12 mouse cellular contexts compared by ENCODE assay signal in the genomic region with DNA sequence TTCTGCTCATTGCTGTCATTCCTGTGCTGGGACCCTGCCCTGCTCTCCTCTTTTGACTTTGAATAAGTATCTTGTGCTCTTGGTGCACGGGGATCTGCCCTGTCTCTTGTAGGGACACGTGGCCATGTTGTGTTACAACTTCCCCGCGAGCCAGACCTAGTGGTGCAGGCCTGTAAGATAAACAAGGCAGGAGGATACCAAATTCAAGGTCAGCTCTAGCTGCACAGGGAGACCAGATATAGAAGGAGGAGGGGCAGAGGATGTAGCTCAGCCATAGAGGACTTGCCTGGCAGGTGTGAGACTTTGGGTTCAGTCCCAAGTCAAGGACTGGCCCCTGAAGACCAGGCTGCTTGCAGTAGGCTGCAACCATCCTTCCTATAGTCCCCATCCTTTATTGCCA.
DNase-seq lines count a peak whose midpoint lies in the region; ATAC-seq and TF ChIP-seq lines count a peak whose summit lies in the region.
"Had no signal": no experiment of that assay in that cellular context is flagged by ENCODE, and none has a peak within 500 bp of the region (broad histone marks: within the 10 kb centered on the region; RNA-seq: fewer than 3 reads in every experiment).

No protein-coding gene starts in this region.

- ATAC-seq in forebrain, embryonic 11.5 days (replicated peaks; ENCODE audit: low FRiP score): no peak
- no peak for ATAC-seq in forebrain, embryonic 13.5 days
- peak; percentile 43 for ATAC-seq in lung, postnatal 0 days
- peak; percentile 47; the same call in 1 of the 2 replicates for ATAC-seq in erythroid progenitor cell, adult 5-6 weeks (replicated peaks; ENCODE audit: low FRiP score, poor library complexity, severe bottlenecking)
- ATAC-seq in stomach, embryonic 15.5 days (ENCODE audit: insufficient read depth, low FRiP score, low read depth): no peak; the same call in 1 of the 2 replicates

- H3K27ac ChIP-seq in forebrain, embryonic 11.5 days (ENCODE audit: low read depth, low read length): no peak overlapping the region
- H3K27ac ChIP-seq in forebrain, embryonic 13.5 days: no peak overlapping the region
- peak overlapping the region; percentile 64 for H3K27ac ChIP-seq in lung, postnatal 0 days (ENCODE audit: low read length)
- H3K27ac ChIP-seq in stomach, embryonic 15.5 days: peak overlapping the region; percentile 63
- H3K27ac ChIP-seq: midbrain, embryonic 10.5 days; neural tube, embryonic 13.5 days had no signal

- no peak for TF ChIP-seq CTCF in lung, postnatal 0 days (IDR thresholded peaks at IDR 0.05)

- no peak overlapping the region for H3K9ac ChIP-seq in forebrain, embryonic 11.5 days (ENCODE audit: low read length)
- H3K9ac ChIP-seq in forebrain, embryonic 13.5 days: no peak overlapping the region
- no peak overlapping the region for H3K9ac ChIP-seq in lung, postnatal 0 days (replicated peaks; ENCODE audit: low read depth)
- no peak overlapping the region for H3K9ac ChIP-seq in stomach, embryonic 15.5 days
- H3K9ac ChIP-seq: neural tube, embryonic 13.5 days had no signal

- no peaks in the 10 kb centered on the region for H3K4me1 ChIP-seq in forebrain, embryonic 11.5 days (replicated peaks; ENCODE audit: control insufficient read depth, insufficient read depth, low read length)
- H3K4me1 ChIP-seq in forebrain, embryonic 13.5 days: no peaks in the 10 kb centered on the region
- H3K4me1 ChIP-seq in lung, postnatal 0 days (ENCODE audit: insufficient read depth, low read depth, low read length): peaks cover 15% of the 10 kb centered on the region
- H3K4me1 ChIP-seq in stomach, embryonic 15.5 days: peaks cover 9% of the 10 kb centered on the region; the same call in 1 of the 2 replicates
- H3K4me1 ChIP-seq: midbrain, embryonic 10.5 days; neural tube, embryonic 13.5 days had no signal

- no peaks in the 10 kb centered on the region for H3K9me3 ChIP-seq in forebrain, embryonic 11.5 days (ENCODE audit: control insufficient read depth, low read length)
- no peaks in the 10 kb centered on the region for H3K9me3 ChIP-seq in forebrain, embryonic 13.5 days (replicated peaks)
- H3K9me3 ChIP-seq in lung, postnatal 0 days (ENCODE audit: low read length): no peaks in the 10 kb centered on the region
- no peaks in the 10 kb centered on the region for H3K9me3 ChIP-seq in stomach, embryonic 15.5 days
- H3K9me3 ChIP-seq: midbrain, embryonic 10.5 days; neural tube, embryonic 13.5 days had no signal

- WGBS in forebrain, embryonic 11.5 days: 89% methylated on average over 4 of the region's 4 CpGs
- 85% methylated on average over 4 of the region's 4 CpGs for WGBS in forebrain, embryonic 13.5 days
- WGBS in lung, postnatal 0 days: 40% methylated on average over 4 of the region's 4 CpGs
- WGBS in stomach, embryonic 15.5 days: 46% methylated on average over 4 of the region's 4 CpGs

- DNase-seq in forebrain, embryonic 11.5 days (ENCODE audit: low spot score): peak; percentile 35
- no peak for DNase-seq in lung, postnatal 0 days (ENCODE audit: low spot score)
- DNase-seq in lung, postnatal 25 days (ENCODE audit: low spot score): no peak
- DNase-seq in layer of hippocampus, adult 11-12 months (ENCODE audit: low spot score): no peak
- DNase-seq in cerebellum, postnatal 14 days: no peak
- DNase-seq: gastrocnemius, postnatal 10 days; spleen, adult 18-20 months had no signal

- no peaks in the 10 kb centered on the region for H3K36me3 ChIP-seq in forebrain, embryonic 11.5 days (ENCODE audit: control insufficient read depth, insufficient read depth, low read length)
- H3K36me3 ChIP-seq in forebrain, embryonic 13.5 days (ENCODE audit: poor library complexity, severe bottlenecking): no peaks in the 10 kb centered on the region
- H3K36me3 ChIP-seq in lung, postnatal 0 days (ENCODE audit: insufficient read depth, low read length): no peaks in the 10 kb centered on the region
- H3K36me3 ChIP-seq in stomach, embryonic 15.5 days: no peaks in the 10 kb centered on the region
- H3K36me3 ChIP-seq: midbrain, embryonic 10.5 days; neural tube, embryonic 13.5 days had no signal

- H3K4me3 ChIP-seq in forebrain, embryonic 11.5 days (ENCODE audit: low read depth, low read length): no peak overlapping the region
- no peak overlapping the region for H3K4me3 ChIP-seq in forebrain, embryonic 13.5 days
- no peak overlapping the region for H3K4me3 ChIP-seq in lung, postnatal 0 days (ENCODE audit: low read depth, low read length)
- H3K4me3 ChIP-seq in stomach, embryonic 15.5 days (replicated peaks): no peak overlapping the region
- H3K4me3 ChIP-seq: midbrain, embryonic 10.5 days; neural tube, embryonic 13.5 days had no signal

- H3K4me2 ChIP-seq in forebrain, embryonic 11.5 days (ENCODE audit: low read depth, low read length, severe bottlenecking): no peak overlapping the region
- no peak overlapping the region for H3K4me2 ChIP-seq in forebrain, embryonic 13.5 days
- no peak overlapping the region for H3K4me2 ChIP-seq in lung, postnatal 0 days (replicated peaks; ENCODE audit: low read depth, low read length)
- H3K4me2 ChIP-seq in stomach, embryonic 15.5 days: no peak overlapping the region
- H3K4me2 ChIP-seq: neural tube, embryonic 13.5 days had no signal

- H3K27me3 ChIP-seq in forebrain, embryonic 11.5 days (ENCODE audit: control insufficient read depth, insufficient read depth, low read length): no peaks in the 10 kb centered on the region
- H3K27me3 ChIP-seq in forebrain, embryonic 13.5 days: no peaks in the 10 kb centered on the region
- no peaks in the 10 kb centered on the region for H3K27me3 ChIP-seq in lung, postnatal 0 days (replicated peaks; ENCODE audit: insufficient read depth, low read length)
- no peaks in the 10 kb centered on the region for H3K27me3 ChIP-seq in stomach, embryonic 15.5 days (replicated peaks)
- H3K27me3 ChIP-seq: neural tube, embryonic 13.5 days had no signal

- TF ChIP-seq EP300 in lung, postnatal 0 days (IDR thresholded peaks at IDR 0.05): no peak

Comparison
In these comparisons a context has a peak if more than half of its experiments do, and no peak if none do; other contexts are left out.
1. ATAC-seq: peak in lung, postnatal 0 days (single experiment) and erythroid progenitor cell, adult 5-6 weeks (single experiment); none in forebrain, embryonic 11.5 days (single experiment), forebrain, embryonic 13.5 days (single experiment) and stomach, embryonic 15.5 days (single experiment).
2. H3K27ac ChIP-seq: peak in lung, postnatal 0 days (single experiment) and stomach, embryonic 15.5 days (single experiment); none in forebrain, embryonic 11.5 days (single experiment) and forebrain, embryonic 13.5 days (single experiment).